Mouse (Mus musculus): Measurements from ENCODE around the gene Myom3.
"Not testable (repeated sequence)": the region's sequence is repeated elsewhere in the genome, so short reads cannot be mapped to it uniquely, and the experiment has no call there.

The Myom3 gene

DNA sequence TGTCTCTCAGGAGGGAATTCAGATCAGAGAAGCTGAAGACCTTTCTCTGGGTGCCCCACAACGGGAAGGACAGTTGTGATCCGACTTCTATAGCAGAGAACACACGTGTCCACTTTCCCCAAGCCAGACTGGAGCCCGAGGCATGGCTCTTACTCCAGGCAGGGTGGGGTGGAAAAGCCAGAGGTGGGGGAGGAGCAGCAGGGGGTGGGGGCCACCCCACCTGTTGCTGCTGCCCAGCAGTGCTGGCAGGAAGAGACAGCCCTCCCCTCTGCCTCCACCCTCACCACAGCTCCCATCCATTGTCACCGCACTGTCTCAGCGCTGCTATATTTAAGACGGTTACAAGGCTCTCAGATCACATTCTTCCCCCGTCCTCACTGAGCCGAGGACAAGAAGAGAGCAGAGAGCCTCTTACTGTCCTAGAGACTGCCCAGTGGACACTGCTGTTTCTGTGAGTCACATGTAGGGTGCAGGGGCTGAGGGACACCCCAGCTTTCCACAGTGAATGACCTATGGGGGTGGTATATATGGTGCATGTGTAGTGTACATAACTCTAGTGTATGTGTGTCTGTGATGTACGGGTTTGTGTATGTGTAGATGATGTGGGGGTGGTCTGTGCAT, at the start of gene Myom3:
Gene Myom3 (plus strand): TSS at position 360 of the 621 bp plus-strand sequence.
- DNase-seq (ENCODE audit: low read depth, low spot score), result no peak

DNA sequence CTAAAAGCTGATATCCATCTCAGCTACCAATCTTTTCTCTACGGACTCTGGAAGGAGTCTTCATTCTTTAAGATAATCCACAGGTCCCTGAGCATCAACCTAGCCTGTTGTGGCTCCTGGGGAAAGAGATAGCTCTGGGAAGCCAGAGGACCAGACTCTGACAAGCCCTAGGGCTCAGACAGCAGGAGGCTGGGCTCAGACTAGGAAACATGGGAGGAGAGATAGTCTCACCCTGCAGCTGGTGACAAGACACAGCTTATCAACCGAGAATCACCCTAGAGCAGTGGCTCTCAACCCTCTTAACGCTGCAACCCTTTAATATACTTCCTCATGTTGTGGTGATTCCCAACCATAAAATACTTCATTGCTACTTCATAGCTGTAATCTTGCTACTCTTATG, 49.1 kb upstream of the Myom3 start:
- no peak for DNase-seq (ENCODE audit: low read depth, low spot score)

DNA sequence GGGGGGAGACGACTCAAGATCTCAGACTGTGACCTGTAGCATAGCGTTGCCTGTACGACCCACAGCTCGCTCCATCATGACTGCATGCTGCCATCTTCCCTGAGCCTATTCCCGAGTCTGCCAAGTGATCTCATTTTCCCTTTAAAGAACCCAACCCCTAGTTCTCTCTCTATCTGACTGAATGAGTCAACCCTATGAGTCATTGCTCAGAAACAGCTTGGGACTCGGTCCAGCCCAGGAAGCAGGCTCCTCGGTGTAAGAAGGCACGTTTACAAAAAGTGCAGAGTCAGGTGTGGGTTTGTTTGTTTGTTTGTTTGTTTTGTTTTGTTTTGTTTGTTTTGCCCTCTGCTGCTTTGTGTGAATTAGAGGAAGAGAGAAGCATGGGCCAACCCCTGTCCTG, 44.7 kb upstream of the Myom3 start:
- DNase-seq (ENCODE audit: low read depth, low spot score), result peak; percentile 19

DNA sequence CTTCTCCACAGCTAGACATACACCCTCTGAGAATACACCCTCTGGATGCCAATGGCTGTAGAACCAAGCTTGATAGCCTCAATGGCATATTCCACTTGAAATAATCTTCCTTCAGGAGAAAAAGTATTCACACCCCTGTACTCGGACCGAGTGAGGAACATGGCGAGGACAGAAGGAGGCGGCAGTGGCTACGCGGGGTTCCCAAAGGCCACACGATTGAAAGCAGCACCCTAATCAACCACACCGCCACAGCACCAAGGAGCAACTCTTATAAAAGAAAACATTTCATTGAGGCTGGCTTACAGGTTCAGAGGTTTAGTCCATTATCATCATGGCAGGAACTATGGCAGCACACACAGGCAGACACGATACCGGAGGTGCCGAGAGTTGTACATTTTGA, 43.1 kb upstream of the Myom3 start:
- DNase-seq (ENCODE audit: low read depth, low spot score), result not testable (repeated sequence)

DNA sequence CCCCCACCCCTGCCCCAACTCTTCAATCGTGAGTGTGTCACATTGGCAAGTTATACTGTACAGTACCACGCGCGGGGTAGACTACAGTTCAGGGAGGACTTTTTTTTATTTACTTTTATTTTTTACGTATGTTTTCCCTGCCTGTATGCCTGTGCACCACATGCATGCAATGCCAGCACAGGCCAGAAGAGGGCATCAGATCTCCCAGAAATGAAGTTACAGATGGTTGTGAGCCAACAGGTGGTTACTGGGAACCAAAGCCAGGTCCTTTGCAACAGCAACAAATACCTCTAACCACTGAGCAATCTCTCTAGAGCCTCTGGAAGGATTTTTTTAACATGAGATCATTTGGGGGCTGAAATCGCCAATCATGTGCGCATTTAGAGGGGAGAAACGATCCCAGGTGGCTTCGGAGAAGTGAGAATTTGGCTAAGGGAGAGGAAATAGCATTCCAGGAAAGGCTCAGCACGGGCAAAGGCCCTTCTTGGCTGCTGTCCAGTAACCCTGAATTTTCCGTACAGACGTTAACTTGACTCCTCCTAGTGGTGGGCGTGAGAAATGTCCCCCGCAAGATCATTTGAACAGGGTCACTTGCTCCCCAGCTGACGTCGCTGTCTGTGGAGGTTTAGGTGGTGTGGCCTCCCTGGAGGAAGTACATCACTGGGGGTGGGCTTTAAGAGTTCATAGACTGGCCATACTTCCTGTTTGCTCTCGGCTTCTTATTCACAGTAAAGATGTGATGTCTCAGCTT, 36.8 kb upstream of the Myom3 start:
- DNase-seq (ENCODE audit: low read depth, low spot score), result peak; percentile 53

DNA sequence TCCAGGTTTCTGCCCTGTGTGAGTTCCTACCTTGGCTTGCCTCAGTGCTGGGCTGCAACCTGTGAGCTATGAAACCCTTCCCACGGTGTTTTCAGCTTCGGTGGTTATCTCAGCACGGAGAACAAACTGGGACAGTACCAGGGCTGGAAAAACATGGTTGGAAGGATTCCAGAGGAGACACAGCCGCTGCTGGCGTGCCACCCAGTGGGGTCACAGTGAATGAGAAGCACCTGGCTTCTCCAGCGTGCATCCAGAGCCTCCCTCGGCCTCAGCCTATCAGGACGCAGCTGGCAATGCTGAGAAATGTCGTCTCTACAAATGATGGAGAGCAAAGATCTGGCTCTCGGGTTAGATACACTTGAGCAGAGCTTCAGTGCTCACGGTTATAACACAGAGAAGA, 33.1 kb upstream of the Myom3 start:
- DNase-seq (ENCODE audit: low read depth, low spot score), result peak; percentile 44

DNA sequence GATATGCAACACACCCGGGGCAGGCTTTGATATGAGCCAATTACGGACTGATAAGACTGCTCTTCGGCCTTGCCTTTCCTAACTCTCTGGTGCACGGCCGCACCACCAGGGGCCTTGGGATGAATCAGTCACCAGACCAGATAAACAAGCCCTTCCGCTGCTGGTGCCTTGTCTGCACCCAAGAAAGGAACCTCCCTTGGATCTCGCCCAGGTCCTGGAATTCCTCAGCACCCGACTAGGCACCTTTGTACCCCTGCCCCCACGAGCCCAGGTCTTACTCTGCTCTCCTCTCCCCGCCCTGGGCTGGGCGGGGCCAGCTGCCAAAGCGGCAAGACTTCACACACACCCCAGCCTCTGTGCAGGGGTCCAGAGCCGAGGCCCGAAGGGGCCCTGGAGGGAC, 31.7 kb upstream of the Myom3 start, which contains the start of gene Il22ra1:
Gene Il22ra1 (plus strand): TSS at position 356 of the 400 bp plus-strand sequence.
- DNase-seq (ENCODE audit: low read depth, low spot score), result no peak

DNA sequence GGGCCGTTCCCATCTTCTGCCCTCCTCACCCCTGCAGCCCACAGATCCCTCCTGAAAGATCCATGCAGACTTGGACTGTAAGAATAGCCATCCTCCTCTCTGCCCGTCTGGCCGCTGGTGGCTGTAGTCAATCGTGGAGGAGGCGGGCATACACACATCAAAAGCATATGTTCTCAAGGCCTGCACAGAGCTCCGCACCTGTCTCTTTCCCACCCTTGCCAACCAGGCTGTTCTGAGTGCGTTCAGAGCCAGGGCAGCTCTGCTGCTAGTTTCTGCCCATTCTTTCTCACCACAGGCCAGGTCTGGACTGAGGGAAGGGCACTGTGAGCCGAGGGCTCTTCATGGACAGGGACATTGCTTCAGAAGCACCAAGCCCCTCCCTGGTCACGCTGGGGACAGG, 29.3 kb upstream of the Myom3 start:
- no peak for DNase-seq (ENCODE audit: low read depth, low spot score)

DNA sequence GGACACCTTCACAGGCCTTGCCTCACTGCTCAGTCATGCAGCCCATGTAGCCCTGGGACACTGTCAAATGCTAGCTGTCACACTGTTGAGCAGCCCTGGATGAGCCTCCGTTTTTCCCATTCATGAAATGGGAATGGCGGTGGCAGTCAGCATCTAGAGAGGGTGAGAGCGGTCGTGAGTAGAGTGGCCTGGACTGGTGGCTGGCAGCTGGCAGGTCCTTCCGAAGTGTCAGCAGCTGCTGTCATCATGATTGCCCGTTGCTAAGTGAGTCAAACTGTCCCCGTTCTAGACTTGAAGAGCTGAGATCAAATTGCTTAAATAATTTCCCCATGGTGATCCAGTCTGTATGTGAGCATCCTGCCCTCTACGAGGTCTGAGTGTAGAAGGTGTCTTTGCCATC, 28.6 kb upstream of the Myom3 start:
- no peak for DNase-seq (ENCODE audit: low read depth, low spot score)

DNA sequence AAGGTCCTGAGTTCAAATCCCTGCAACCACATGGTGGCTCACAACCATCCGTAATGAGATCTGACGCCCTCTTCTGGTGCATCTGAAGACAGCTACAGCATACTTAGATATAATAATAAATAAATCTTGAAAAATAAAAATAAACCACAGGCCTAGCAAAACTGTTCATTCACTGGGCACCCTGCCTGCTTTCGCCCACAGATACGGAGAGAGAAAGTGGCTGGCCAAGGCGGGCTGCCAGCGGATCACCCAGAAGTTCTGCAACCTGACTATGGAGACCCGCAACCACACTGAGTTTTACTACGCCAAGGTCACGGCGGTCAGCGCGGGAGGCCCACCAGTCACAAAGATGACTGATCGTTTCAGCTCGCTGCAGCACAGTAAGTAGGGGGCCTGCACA, 25.6 kb upstream of the Myom3 start:
- DNase-seq (ENCODE audit: low read depth, low spot score), result no peak

DNA sequence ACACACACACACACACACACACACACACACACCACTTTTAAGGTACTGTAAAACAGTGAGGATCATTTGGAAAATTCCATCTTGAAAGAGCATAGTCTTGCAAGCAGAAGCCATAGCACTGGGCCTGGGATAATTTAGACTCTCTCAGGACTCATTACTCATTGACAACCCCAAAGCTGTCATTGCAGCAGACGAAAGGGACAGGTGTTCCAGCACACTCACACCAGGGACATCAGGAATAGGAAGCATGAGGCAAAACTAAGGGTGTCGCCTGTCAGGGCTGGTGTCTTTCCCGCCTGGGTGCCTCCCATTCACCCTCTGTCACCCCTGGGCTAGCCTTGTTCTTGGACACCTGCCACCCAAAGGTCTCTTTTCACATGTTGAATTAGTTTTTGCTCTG, 22.6 kb upstream of the Myom3 start:
- DNase-seq (ENCODE audit: low read depth, low spot score), result no peak

DNA sequence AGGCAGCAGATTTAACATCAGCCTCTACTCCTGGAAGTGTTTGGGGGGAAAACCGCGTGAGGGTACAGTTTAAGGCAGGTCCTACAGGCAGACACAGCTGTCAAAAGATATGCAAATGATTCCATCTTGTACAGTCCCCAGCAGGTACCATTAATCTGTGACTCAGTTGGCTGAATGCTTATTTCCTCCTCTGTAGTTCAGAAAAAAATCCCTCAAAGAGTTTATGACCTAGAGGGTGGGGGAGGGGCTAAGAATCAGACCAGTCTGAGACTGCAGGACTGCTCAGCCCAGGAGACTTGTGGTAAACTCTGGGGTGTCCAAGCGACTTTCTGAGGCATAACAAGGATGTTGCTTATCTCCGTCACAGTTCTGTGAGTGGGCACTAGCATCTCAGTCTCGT, 21.3 kb upstream of the Myom3 start:
- peak; percentile 89 for DNase-seq (ENCODE audit: low read depth, low spot score)

DNA sequence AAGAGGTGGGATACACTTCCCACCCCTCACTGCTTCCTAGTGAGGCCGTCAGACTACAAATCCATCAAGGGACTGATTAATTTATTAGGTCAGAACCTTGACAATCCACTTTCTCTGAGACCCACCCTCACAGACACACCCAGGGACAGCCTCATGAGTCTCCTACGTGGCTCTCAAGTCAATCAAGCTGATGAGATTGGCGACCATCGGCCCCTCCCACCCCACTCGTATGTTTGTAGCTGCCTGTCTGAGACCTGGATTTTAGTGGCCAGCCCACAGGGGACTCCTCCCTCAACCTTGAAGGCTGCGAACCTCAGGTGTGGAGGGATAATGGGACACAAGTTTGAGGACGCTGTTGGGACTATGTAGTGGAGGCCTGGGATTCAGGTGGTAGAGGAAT, 20.4 kb upstream of the Myom3 start:
- DNase-seq (ENCODE audit: low read depth, low spot score), result peak; percentile 71

DNA sequence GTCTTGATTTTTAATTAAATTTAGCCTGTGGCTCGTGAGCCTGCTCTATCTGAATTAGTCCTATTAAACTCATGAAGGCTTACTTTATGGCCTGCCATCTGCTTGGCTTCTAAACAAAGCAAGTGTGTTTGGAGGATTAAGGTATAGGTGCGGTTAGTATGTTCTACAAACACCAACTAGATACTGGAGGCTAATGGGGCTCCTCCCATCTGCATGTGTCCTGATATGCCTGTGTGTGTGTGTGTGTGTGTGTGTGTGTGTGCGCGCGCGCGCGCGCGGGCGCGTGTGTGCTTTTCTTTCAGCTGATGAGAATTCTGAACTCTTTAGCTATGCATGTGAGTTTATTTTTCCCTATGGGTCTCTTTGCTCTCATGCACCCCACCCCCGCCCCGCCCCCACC, 19.8 kb upstream of the Myom3 start:
- DNase-seq (ENCODE audit: low read depth, low spot score), result peak; percentile 39

DNA sequence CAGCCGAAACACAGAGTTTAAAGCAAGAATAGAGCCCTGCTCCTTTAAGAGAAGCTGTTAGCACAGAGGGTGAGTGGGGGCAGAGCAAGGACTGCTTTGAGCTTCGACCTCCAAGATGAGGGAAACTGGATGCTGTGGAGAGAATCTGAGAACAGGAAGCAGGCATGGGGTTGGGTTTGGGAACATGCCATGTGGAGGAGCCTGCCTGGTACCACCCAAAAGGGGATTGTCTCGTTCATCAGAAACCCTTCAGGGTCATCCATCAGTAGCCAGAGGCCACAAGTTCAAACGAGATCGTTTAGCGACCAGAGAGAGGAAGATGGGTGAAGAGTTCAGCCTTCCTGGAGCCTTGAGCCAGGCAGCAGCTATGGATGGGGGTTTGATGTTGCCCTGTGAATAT, 16.0 kb upstream of the Myom3 start:
- DNase-seq (ENCODE audit: low read depth, low spot score), result no peak

DNA sequence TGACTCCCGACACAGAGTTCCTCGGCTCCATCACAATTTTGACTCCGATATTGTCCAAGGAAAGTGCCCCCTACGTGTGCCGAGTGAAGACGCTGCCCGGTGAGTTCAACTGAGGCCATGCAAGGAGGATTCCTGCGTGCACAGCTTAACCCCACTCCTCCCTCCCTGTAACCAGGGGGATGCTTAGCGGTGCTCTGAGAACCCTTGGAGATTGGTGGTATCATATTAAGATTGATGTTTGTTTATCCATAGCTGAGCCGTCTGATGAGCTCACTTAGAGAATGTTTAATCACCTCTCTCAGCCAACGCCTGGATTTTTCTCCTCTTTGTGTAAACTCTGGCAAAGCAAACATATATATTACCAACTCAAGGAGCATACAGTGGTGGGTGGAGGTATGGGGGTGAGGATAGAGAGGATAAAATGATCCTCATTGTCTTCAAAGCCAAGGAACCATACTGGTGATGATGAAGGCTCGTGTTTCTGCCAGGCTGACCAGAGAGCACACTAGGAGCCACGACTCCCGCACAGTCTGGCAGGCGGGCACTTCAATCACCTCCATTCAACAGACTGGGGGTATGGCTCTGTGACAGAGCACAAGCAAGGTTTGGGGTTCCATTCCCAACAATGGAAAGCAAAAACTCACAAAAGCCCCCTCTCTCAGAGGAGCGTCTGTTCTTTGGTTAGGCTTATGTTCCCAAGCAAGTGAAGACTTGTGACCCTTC, 14.6 kb upstream of the Myom3 start:
- DNase-seq (ENCODE audit: low read depth, low spot score), result no peak

DNA sequence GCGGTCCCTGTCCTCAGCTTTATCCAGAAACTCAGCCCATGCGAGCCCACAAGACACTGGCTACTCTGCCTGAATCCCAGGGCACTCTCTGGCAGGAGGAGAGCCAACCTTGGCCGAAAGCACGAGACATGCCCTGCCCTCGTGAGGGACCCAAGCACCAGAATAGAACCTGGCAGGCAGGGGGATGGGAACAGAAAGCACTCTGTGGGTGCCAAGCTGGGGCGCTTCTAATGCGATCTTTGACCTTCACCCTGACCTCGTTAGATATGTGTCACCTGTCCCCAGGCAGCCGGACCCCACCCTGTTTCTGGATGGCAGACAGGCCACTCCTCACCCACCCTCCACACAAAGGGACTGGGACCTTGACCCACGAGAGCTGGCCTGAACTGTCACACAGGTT, 13.9 kb upstream of the Myom3 start:
- no peak for DNase-seq (ENCODE audit: low read depth, low spot score)

DNA sequence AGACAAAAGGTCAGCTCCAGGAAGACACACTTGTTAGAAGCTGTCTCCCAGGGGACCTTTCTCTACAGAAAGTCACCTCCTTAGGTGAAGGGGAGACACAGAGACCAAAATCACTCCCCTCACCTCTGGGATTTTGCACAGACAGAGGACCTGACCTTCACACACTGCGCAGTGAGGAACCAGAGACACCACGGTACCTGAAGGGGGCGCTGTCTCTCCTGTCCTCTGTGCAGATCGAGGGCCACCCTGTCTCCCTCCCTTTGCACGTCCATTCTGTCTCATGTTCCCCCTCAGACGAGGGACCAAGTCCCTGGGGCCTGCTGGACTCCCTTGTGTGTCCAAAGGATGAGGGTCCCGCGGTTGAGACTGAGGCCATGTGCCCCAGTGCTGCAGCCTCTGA, 8.6 kb upstream of the Myom3 start:
- peak; percentile 14 for DNase-seq (ENCODE audit: low read depth, low spot score)

DNA sequence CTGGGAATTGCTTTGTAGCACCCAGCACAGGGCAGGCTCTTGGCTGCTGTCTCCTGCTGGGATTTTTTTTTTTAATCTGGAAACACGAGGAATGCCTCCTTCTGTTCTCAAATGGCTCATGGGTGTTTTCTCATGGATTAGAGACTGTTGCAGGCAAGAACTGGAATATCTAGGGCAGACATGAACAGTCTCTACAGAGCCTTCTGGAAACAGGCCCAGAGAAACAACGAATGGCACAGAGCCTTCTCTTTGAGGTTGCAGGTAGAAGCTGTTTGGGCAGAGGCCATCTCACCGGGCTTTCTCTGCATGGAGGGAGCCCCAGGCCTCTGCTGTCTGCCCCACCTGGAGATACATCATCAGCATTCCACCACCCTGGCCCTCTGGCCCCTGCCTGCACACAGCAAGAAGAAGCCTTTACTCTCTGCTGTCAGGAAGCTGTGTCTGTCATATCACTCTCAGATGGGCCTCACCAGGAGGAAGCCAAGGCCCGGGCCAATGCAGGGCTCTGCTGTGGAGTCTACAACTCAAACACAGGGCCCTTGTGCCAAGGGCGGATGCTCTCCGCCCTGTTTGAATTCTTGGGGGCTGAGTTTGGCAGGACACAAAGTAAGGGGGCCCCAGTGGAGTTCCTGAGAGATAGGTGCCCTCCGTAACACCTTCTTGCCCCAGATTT, 7.3 kb upstream of the Myom3 start:
- DNase-seq (ENCODE audit: low read depth, low spot score), result no peak

DNA sequence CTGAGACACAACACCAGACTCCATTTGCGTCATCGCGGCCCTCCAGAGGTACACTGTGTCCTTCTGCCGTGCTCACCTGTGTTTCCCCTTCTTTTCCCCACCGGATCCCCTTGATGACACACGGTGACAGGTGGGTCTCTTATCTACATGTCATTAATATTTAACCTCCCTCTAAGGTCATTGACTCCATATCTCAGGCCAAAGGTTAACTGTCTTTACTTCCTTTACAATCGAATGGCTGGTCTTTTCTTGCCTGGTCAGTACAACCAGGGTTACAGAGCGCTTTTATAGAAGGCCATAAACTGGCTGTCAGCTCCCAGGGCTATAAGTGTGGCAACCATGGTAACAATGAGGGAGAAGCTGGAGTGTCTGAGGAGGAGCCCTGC, 6.7 kb upstream of the Myom3 start:
- no peak for DNase-seq (ENCODE audit: low read depth, low spot score)

DNA sequence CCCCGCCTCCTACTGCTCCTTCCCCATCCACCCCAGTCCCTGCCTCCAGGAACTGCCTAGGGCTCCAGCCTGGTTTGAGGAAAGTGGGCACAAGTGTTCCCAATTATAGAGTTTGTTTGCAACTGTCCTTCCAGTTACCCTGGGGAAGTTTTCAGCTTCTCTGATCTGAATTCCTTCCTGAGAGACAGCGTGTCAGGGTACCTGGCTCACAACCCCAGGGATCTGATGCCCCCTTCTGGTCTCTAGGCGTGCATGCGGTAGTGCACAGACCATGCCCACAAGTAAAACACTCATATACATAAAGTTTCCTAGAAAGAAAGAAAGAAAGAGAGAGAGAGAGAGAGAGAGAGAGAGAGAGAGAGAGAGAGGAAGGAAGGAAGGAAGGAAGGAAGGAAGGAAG, 1.2 kb upstream of the Myom3 start:
- DNase-seq (ENCODE audit: low read depth, low spot score), result peak; percentile 50

DNA sequence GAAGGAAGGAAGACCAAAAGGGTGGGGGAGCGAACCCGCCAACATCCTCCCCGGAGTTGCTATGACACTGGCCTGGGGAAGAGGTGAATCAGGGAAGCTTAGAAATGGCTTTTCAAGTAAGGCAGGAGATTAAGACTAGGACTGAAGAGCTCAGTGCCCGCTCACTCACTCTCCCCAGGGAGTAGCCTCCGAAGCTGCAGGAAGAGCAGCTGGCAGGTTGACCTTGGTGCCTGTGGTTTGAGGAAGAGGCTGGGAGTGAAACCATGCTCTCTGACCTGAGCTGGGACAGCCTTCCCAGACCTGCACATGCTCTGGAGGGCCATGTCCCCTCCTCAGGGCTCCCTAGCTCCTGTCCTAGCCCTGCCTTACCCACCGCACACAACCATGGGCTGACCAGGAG, 690 bp upstream of the Myom3 start:
- no peak for DNase-seq (ENCODE audit: low read depth, low spot score)

Data from A20 (cell line).